Mouse (Mus musculus) left cerebral cortex, adult 8-10 months (tissue): ENCODE measurements at regions not wholly inside any gene's neighbourhood (a gene's known extent, or its start where the extent isn't known, plus 50 kb on each side); places are given as distances from the start of the nearest gene placed in this dataset.
"Not testable (repeated sequence)": the region's sequence is repeated elsewhere in the genome, so short reads cannot be mapped to it uniquely, and the experiment has no call there.

ENCODE experiments used
- DNase-seq, 2 experiments: peaks; one replicate each; pipeline ENCODE4 v3.0.0; 2022; ENCODE audit warnings: low spot score in 2 of 2
- microRNA-seq, 2 experiments: library from miRNA; unstranded; fragments of <30 nt; microRNA quantifications; one replicate each; pipeline ENCODE4 v1.2.0; 2022

DNA sequence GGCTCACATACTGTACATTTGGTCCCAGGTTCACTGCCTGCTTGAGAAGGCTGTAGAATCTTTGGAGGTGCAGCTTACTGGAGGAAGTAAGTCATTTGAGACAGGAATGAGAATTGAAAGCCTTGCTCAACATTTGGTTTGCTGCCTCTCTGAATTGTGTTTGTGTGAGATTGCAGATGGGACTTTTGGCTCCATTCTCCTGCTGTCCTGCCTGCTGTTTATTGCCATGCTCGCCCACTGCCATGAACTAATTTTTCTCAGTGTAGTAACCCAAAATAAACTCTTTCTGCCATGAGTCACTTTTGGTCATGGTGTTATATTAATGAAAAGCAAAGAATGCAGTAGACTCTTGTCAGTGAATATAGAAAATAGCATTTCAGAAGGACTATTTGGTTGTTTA is 368.1 kb downstream of the Gm8797 start:
- no peak for DNase-seq

DNA sequence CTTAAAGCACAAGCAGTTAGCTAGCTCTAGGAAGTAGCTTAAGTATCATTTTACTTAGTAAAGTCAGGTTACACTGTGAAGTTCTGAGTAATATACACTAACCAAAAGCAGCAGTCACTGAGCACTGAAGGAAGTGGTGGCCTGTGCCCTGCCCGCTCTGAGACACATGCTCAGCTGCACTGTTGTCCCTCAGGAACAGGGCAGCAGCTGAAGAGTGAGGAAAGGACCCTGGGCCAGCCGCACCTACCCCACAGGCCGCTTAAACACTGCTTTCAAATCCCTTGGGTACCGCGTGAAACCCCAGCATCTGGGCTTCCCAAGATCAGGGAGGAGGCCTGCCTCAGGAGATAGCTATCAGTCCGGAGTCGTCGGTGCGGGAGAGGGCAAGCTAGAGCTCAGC is 385.1 kb downstream of the Gm8797 start:
- DNase-seq: not testable (repeated sequence)

- no peak for DNase-seq
Observed at GRCm38 (mm10) chr3:6137374-6137773, 386.8 kb downstream of the Gm8797 start.

- DNase-seq: no peak
Observed at GRCm38 (mm10) chr3:6173775-6174174, 423.2 kb downstream of the Gm8797 start.

GRCm38 (mm10) chr3:6182533-6182932 is 431.9 kb downstream of the Gm8797 start:
- no peak for DNase-seq

- no peak for DNase-seq
Observed at GRCm38 (mm10) chr3:6183400-6183799, 432.8 kb downstream of the Gm8797 start.

- no peak for DNase-seq
Observed at GRCm38 (mm10) chr3:6204656-6205055, 415.6 kb downstream of the 1700008P02Rik start.

DNA sequence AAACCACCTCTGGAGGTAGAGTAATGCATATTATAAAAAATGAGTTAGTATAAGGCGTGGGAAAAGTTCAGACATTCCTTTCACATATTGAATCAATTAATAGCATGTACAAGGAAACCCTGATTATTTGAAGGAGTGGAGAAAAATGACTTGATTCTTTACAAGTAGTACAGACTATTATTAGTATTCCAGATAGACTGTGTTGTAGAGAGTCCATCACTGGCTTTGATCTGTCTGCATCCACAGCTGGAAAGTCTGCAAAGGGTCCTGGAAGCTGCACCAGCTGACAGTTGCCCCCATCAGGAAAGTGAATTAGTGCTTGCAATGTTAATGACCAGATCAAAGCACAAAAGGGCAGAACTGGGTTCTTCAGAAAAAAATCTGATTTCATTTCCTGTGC is 391.6 kb downstream of the 1700008P02Rik start:
- no peak for DNase-seq

Small RNA genes in the stretch of these regions (microRNA-seq; reads per million reads assigned to microRNA genes)
- 0 reads per million in 2 experiments for gene Gm25144
- gene Gm25352: 0 reads per million in 2 experiments
